Mouse (Mus musculus) lung, embryonic 15.5 days (tissue): ENCODE measurements at regions not wholly inside any gene's neighbourhood (a gene's known extent, or its start where the extent isn't known, plus 50 kb on each side); places are given as distances from the start of the nearest gene placed in this dataset.

Experiments
- ATAC-seq: fragments of 200-750 bp; cut with Nextera tagmentation; 2 replicates; pipeline ENCODE4 v1.8.0; 2017; ENCODE audit warnings: moderate number of reproducible peaks, borderline replicate concordance; ENCODE audit not compliant: low FRiP score, low TSS enrichment; ENCODE audit errors: extremely low read depth
- H3K27ac ChIP-seq: fragments of 300-500 bp; sonication (generic); 2 replicates; pipeline ENCODE4 v1.5.1; 2015; ENCODE audit warnings: moderate library complexity, mild to moderate bottlenecking, inconsistent platforms
- H3K27me3 ChIP-seq: fragments of 300-500 bp; sonication (generic); 2 replicates; pipeline ENCODE4 v1.6.1; 2015; ENCODE audit warnings: inconsistent platforms
- H3K36me3 ChIP-seq: fragments of 300-500 bp; sonication (generic); 2 replicates; pipeline ENCODE4 v1.6.1; 2015; ENCODE audit warnings: inconsistent platforms
- H3K4me1 ChIP-seq: fragments of 300-500 bp; sonication (generic); 2 replicates; pipeline ENCODE4 v1.6.1; 2015; ENCODE audit warnings: inconsistent platforms
- H3K4me2 ChIP-seq: fragments of 300-500 bp; sonication (generic); 2 replicates; pipeline ENCODE4 v1.6.1; 2015; ENCODE audit warnings: inconsistent platforms, mild to moderate bottlenecking, moderate library complexity
- H3K4me3 ChIP-seq: fragments of 300-500 bp; sonication (generic); 2 replicates; pipeline ENCODE4 v1.5.1; 2015; ENCODE audit warnings: mild to moderate bottlenecking, inconsistent platforms
- H3K9ac ChIP-seq: fragments of 300-500 bp; sonication (generic); 2 replicates; pipeline ENCODE4 v1.6.1; 2015; ENCODE audit warnings: inconsistent platforms
- H3K9me3 ChIP-seq: fragments of 300-500 bp; sonication (generic); 2 replicates; pipeline ENCODE4 v1.6.1; 2016; ENCODE audit warnings: inconsistent platforms
- WGBS: fragments of 180-500 bp; shearing (Covaris S2); methylation state at CpG from one replicate; pipeline ENCODE4 v1.1.7; 2015; 5-methylcytosine and 5-hydroxymethylcytosine counted together

GRCm38 (mm10) chr11:111539960-111540359 is 474.0 kb downstream of the Kcnj2 start:
- H3K27me3 ChIP-seq = no peaks in the 10 kb centered on the region
- peaks cover 10% of the 10 kb centered on the region; the same call in 1 of the 2 replicates for H3K4me1 ChIP-seq
- H3K4me2 ChIP-seq = no peak overlapping the region
- H3K9me3 ChIP-seq = no peaks in the 10 kb centered on the region
- WGBS = 65% methylated on average over 6 of the region's 6 CpGs
- no peak for ATAC-seq
- H3K4me3 ChIP-seq = no peak overlapping the region
- no peak overlapping the region for H3K9ac ChIP-seq
- no peak overlapping the region for H3K27ac ChIP-seq
- no peaks in the 10 kb centered on the region for H3K36me3 ChIP-seq

- no peak overlapping the region for H3K4me3 ChIP-seq
- H3K9me3 ChIP-seq = no peaks in the 10 kb centered on the region
- H3K36me3 ChIP-seq = no peaks in the 10 kb centered on the region
- ATAC-seq = no peak
- no peak overlapping the region for H3K9ac ChIP-seq
- H3K4me1 ChIP-seq = 0 out of 2 replicates have a peak, but pooled peaks cover 6% of the 10 kb centered on the region
- H3K27ac ChIP-seq = no peak overlapping the region
- H3K27me3 ChIP-seq = no peaks in the 10 kb centered on the region
- no peak overlapping the region for H3K4me2 ChIP-seq
- 54% methylated on average over 4 of the region's 4 CpGs for WGBS
These were observed 479.3 kb downstream of the Kcnj2 start for GRCm38 (mm10) chr11:111545291-111545690.

- no peaks in the 10 kb centered on the region for H3K9me3 ChIP-seq
- no peak for ATAC-seq
These were observed 489.2 kb downstream of the Kcnj2 start for GRCm38 (mm10) chr11:111555131-111555530.

GRCm38 (mm10) chr11:111555615-111556014 is 489.7 kb downstream of the Kcnj2 start:
- Histone ChIP-seq H3K4me1 (0 out of 2 replicates have a peak, but pooled peaks cover 2% of the 10 kb centered on the region), H3K4me3 (no peak overlapping the region), H3K36me3 (no peaks in the 10 kb centered on the region), H3K27me3 (no peaks in the 10 kb centered on the region), H3K9me3 (no peaks in the 10 kb centered on the region), H3K27ac (no peak overlapping the region), H3K4me2 (no peak overlapping the region), H3K9ac (no peak overlapping the region)
- 80% methylated on average over 6 of the region's 6 CpGs for WGBS
- ATAC-seq = no peak

More at GRCm38 (mm10) chr11:111555131-111555530, 489.2 kb downstream of the Kcnj2 start:
- Histone ChIP-seq H3K27ac (no peak overlapping the region), H3K4me2 (no peak overlapping the region), H3K4me3 (no peak overlapping the region), H3K27me3 (no peaks in the 10 kb centered on the region), H3K4me1 (0 out of 2 replicates have a peak, but pooled peaks cover 2% of the 10 kb centered on the region), H3K9ac (no peak overlapping the region), H3K36me3 (no peaks in the 10 kb centered on the region)

GRCm38 (mm10) chr11:111558302-111559140 is 492.6 kb downstream of the Kcnj2 start:
- no peaks in the 10 kb centered on the region for H3K9me3 ChIP-seq
- no peak overlapping the region for H3K9ac ChIP-seq
- H3K27me3 ChIP-seq = no peaks in the 10 kb centered on the region
- no peak overlapping the region for H3K27ac ChIP-seq
- H3K4me3 ChIP-seq = no peak overlapping the region
- 79% methylated on average over 9 of the region's 9 CpGs for whole genome bisulfite sequencing
- H3K4me1 ChIP-seq = 0 out of 2 replicates have a peak, but pooled peaks cover 2% of the 10 kb centered on the region
- H3K36me3 ChIP-seq = no peaks in the 10 kb centered on the region
- H3K4me2 ChIP-seq = no peak overlapping the region
- no peak for ATAC-seq

GRCm38 (mm10) chr11:111563171-111563570 is 497.2 kb downstream of the Kcnj2 start:
- no peaks in the 10 kb centered on the region for H3K4me1 ChIP-seq
- H3K27ac ChIP-seq = no peak overlapping the region
- no peaks in the 10 kb centered on the region for H3K27me3 ChIP-seq
- H3K9me3 ChIP-seq = no peaks in the 10 kb centered on the region
- WGBS = 73% methylated on average over 5 of the region's 5 CpGs
- no peak overlapping the region for H3K4me3 ChIP-seq
- H3K9ac ChIP-seq = no peak overlapping the region
- H3K36me3 ChIP-seq = no peaks in the 10 kb centered on the region
- no peak for ATAC-seq
- no peak overlapping the region for H3K4me2 ChIP-seq

- no peaks in the 10 kb centered on the region for H3K9me3 ChIP-seq
- no peak overlapping the region for H3K9ac ChIP-seq
- no peak overlapping the region for H3K4me2 ChIP-seq
- H3K27me3 ChIP-seq = no peaks in the 10 kb centered on the region
- WGBS = 79% methylated on average over 6 of the region's 6 CpGs
- no peaks in the 10 kb centered on the region for H3K4me1 ChIP-seq
- no peak overlapping the region for H3K27ac ChIP-seq
- H3K4me3 ChIP-seq = no peak overlapping the region
- H3K36me3 ChIP-seq = no peaks in the 10 kb centered on the region
- ATAC-seq = no peak
These were observed 502.1 kb downstream of the Kcnj2 start for GRCm38 (mm10) chr11:111568041-111568440.

- Histone ChIP-seq H3K9me3 (no peaks in the 10 kb centered on the region), H3K27ac (no peak overlapping the region), H3K27me3 (no peaks in the 10 kb centered on the region), H3K4me3 (no peak overlapping the region), H3K36me3 (no peaks in the 10 kb centered on the region), H3K9ac (no peak overlapping the region), H3K4me2 (no peak overlapping the region), H3K4me1 (no peaks in the 10 kb centered on the region)
- 77% methylated on average over 9 of the region's 9 CpGs for WGBS
- no peak for ATAC-seq
These were observed 502.9 kb downstream of the Kcnj2 start for GRCm38 (mm10) chr11:111568876-111569275.

GRCm38 (mm10) chr11:111577883-111578282 is 511.9 kb downstream of the Kcnj2 start:
- Histone ChIP-seq H3K27ac (no peak overlapping the region), H3K9me3 (no peaks in the 10 kb centered on the region), H3K36me3 (no peaks in the 10 kb centered on the region), H3K4me2 (no peak overlapping the region), H3K9ac (no peak overlapping the region), H3K4me3 (no peak overlapping the region), H3K27me3 (no peaks in the 10 kb centered on the region), H3K4me1 (no peaks in the 10 kb centered on the region)
- 25% methylated on average over 1 of the region's 1 CpGs for WGBS
- no peak for ATAC-seq

- no peak overlapping the region for H3K9ac ChIP-seq
- WGBS = 45% methylated on average over 4 of the region's 4 CpGs
- ATAC-seq = peak; percentile 52; the same call in 1 of the 2 replicates
These were observed 517.0 kb downstream of the Kcnj2 start for GRCm38 (mm10) chr11:111582980-111583379.

GRCm38 (mm10) chr11:111583606-111584005 is 517.6 kb downstream of the Kcnj2 start:
- no peak overlapping the region for H3K27ac ChIP-seq
- no peak overlapping the region for H3K9ac ChIP-seq
- H3K36me3 ChIP-seq = no peaks in the 10 kb centered on the region
- H3K4me3 ChIP-seq = peak overlapping the region; percentile 33
- no peak; the same call in 1 of the 2 replicates for ATAC-seq
- no peaks in the 10 kb centered on the region for H3K9me3 ChIP-seq
- H3K27me3 ChIP-seq = no peaks in the 10 kb centered on the region
- WGBS = 11% methylated on average over 13 of the region's 13 CpGs
- H3K4me2 ChIP-seq = peak overlapping the region; percentile 57
- no peaks in the 10 kb centered on the region for H3K4me1 ChIP-seq

More at GRCm38 (mm10) chr11:111582980-111583379, 517.0 kb downstream of the Kcnj2 start:
- no peaks in the 10 kb centered on the region for H3K27me3 ChIP-seq
- no peaks in the 10 kb centered on the region for H3K9me3 ChIP-seq
- peak overlapping the region; percentile 33 for H3K4me3 ChIP-seq
- H3K27ac ChIP-seq = no peak overlapping the region
- H3K4me1 ChIP-seq = no peaks in the 10 kb centered on the region
- H3K36me3 ChIP-seq = no peaks in the 10 kb centered on the region
- peak overlapping the region; percentile 57 for H3K4me2 ChIP-seq

GRCm38 (mm10) chr11:111599456-111599855 is 533.5 kb downstream of the Kcnj2 start:
- no peaks in the 10 kb centered on the region for H3K9me3 ChIP-seq
- no peak overlapping the region for H3K4me2 ChIP-seq
- H3K27me3 ChIP-seq = no peaks in the 10 kb centered on the region
- no peaks in the 10 kb centered on the region for H3K36me3 ChIP-seq
- H3K27ac ChIP-seq = no peak overlapping the region
- H3K9ac ChIP-seq = no peak overlapping the region
- H3K4me1 ChIP-seq = no peaks in the 10 kb centered on the region
- no peak overlapping the region for H3K4me3 ChIP-seq
- ATAC-seq = no peak
